Mouse (Mus musculus) ES-E14 (cell line): Measurements from ENCODE around the gene Ddx21.
A peak's percentile ranks its signal among the peaks of the same experiment; 100 is the strongest.

ENCODE experiments used
- HCFC1 ChIP-seq: IDR thresholded peaks from 2 replicates; pipeline ENCODE4 v1.6.1; 2012; ENCODE audit warnings: low read length, inconsistent platforms, borderline replicate concordance; ENCODE audit not compliant: insufficient read depth
- MAFK ChIP-seq: IDR thresholded peaks from 2 replicates; pipeline ENCODE4 v1.6.1; 2014; ENCODE audit warnings: mild to moderate bottlenecking, low read depth, low read length, inconsistent platforms; ENCODE audit not compliant: insufficient read depth
- ZNF384 ChIP-seq: IDR thresholded peaks from 2 replicates; pipeline ENCODE4 v1.6.1; 2012; ENCODE audit warnings: low read depth, low read length, inconsistent platforms

GRCm38 (mm10) chr10:62578338-62579100, 23.6 kb downstream of the Ddx21 start, which contains the start of gene Kif1bp:
- TF ChIP-seq ZNF384 (no peak), HCFC1 (peak; percentile 71), MAFK (no peak)
